Mouse (Mus musculus) CD4-positive, CD25-positive, alpha-beta regulatory T cell (primary cell): ENCODE data around the gene 1110025L11Rik. TPM values are rescaled to one million over a fixed set of nuclear protein-coding genes. Genes with fewer than 3 reads are reported as not detected.

Experiments
- polyA plus RNA-seq: library from polyadenylated mRNA; unstranded; fragments of 100-300 nt; shearing (Covaris generic); gene quantifications from one replicate; pipeline ENCODE4 v1.2.1, GENCODE M21; 2017

The 1110025L11Rik gene
- polyA plus RNA-seq = not detected

DNA sequence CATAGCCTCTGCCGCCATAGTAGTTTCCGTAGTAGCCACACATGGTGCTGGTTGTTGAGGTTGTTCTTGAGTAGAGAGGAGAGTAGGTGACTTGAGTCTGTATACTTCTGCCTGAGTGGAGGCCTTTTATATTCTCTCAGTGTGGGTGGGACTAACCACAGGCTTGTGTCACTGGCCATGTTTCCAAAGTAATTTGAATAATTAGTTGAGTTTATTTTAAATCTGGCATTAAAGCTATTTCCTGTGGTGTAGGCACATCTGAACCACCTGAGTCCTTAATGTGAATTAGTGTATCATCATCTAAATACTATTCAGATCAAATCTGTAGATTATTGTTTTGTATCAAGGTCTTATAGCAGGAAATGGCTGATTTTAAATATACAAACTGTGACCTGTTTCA is at the start of gene 1110025L11Rik:
1110025L11Rik (minus strand) TSS at position 101 of the 400 bp plus-strand sequence.

DNA sequence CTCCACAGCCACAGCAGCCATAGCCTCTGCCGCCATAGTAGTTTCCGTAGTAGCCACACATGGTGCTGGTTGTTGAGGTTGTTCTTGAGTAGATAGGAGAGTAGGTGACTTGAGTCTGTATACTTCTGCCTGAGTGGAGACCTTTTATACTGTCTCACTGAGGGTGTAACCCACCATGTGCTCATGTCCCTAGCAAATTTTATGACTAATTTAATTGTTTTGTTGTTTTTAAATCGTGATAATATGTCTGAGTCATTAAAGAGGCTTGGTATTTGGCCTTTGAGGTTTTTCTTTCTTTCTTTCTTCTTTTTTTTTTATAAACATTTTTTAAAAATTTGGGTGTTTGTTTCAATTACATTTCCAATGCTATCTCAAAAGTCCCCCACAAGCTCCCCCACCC is 16.0 kb downstream of the 1110025L11Rik start, which contains the start of gene Krtap6-5:
Krtap6-5 (minus strand) TSS at position 101 of the 400 bp plus-strand sequence.

DNA sequence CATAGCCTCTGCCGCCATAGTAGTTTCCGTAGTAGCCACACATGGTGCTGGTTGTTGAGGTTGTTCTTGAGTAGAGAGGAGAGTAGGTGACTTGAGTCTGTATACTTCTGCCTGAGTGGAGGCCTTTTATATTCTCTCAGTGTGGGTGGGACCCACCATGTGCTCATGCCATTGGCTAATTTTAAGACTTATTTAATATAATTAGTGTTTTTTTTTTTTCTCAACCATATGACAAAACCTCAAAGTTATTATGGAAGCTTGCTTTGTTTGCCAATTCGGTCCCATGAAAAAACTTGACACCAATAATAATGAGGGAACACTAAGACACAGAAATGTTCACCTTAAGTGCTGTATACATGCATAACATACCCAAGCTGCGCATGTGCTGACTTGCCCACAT is 22.4 kb downstream of the 1110025L11Rik start, which contains the start of gene Gm10228:
Gm10228 (minus strand) TSS at position 101 of the 400 bp plus-strand sequence.

DNA sequence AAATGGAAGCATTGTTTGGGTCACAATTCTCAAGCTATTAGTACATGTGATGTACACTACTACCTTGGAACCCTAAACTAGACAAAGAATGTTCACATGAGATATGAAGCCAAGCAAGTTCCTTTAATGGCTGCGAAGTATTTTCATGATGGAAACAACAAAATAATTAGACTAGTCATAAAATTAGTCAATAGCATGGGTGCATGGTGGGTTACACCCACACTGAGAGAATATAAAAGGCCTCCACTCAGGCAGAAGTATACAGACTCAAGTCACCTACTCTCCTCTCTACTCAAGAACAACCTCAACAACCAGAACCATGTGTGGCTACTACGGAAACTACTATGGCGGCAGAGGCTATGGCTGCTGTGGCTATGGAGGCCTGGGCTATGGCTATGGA is 32.4 kb downstream of the 1110025L11Rik start, which contains the start of gene Krtap6-1:
Krtap6-1 (plus strand) TSS at position 301 of the 400 bp plus-strand sequence.

DNA sequence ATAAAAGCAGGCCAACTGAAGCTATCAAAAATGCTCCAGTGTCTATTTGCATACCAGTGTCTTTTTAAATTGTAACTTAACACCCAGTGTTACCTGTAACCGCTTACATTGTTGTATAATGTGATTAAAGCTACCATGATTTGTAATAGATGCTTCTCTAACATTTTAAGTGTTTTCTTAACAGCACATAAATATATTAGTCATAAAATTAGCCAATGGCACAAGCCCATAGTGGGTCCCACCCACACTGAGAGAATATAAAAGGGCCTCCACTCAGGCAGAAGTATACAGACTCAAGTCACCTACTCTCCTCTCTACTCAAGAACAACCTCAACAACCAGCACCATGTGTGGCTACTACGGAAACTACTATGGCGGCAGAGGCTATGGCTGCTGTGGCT is 48.8 kb downstream of the 1110025L11Rik start, which contains the start of gene Gm10229:
Gm10229 (plus strand) TSS at position 301 of the 400 bp plus-strand sequence.

Other genes starting within 250 kb of the 1110025L11Rik start
- gene Krtap15, start 243.8 kb downstream of the 1110025L11Rik start, polyA plus RNA-seq = not detected
- not detected for gene Krtap14, start 237.9 kb downstream of the 1110025L11Rik start, polyA plus RNA-seq
- not detected for gene Krtap19-1, start 194.6 kb downstream of the 1110025L11Rik start, polyA plus RNA-seq
- gene Krtap19-2, start 189.7 kb downstream of the 1110025L11Rik start, polyA plus RNA-seq = not detected
- not detected for gene Krtap19-3, start 186.0 kb downstream of the 1110025L11Rik start, polyA plus RNA-seq
- gene Krtap19-4, start 178.9 kb downstream of the 1110025L11Rik start, polyA plus RNA-seq = not detected
- not detected for gene Krtap19-5, start 167.5 kb downstream of the 1110025L11Rik start, polyA plus RNA-seq
- gene Krtap19-9b, start 131.7 kb downstream of the 1110025L11Rik start, polyA plus RNA-seq = not detected
- gene Krtap16-3, start 101.1 kb downstream of the 1110025L11Rik start, polyA plus RNA-seq = not detected
- gene Krtap22-2, start 53.2 kb downstream of the 1110025L11Rik start, polyA plus RNA-seq = not detected
- gene Gm10229, start 48.7 kb downstream of the 1110025L11Rik start, polyA plus RNA-seq = not detected
- not detected for gene Krtap6-1, start 32.3 kb downstream of the 1110025L11Rik start, polyA plus RNA-seq
- gene Gm10228, start 22.5 kb downstream of the 1110025L11Rik start, polyA plus RNA-seq = not detected
- not detected for gene Krtap6-5, start 16.1 kb downstream of the 1110025L11Rik start, polyA plus RNA-seq
- not detected for gene Krtap6-3, start 20.0 kb upstream of the 1110025L11Rik start, polyA plus RNA-seq
- gene Gm6358, start 76.8 kb upstream of the 1110025L11Rik start, polyA plus RNA-seq = not detected
- not detected for gene Gm10061, start 87.1 kb upstream of the 1110025L11Rik start, polyA plus RNA-seq
- gene Gm9789, start 94.0 kb upstream of the 1110025L11Rik start, polyA plus RNA-seq = not detected
- gene Gm7735, start 105.5 kb upstream of the 1110025L11Rik start, polyA plus RNA-seq = not detected
- not detected for gene 1110057P08Rik, start 110.7 kb upstream of the 1110025L11Rik start, polyA plus RNA-seq
- not detected for gene Krtap20-2, start 141.9 kb upstream of the 1110025L11Rik start, polyA plus RNA-seq